Mouse (Mus musculus) cerebellum, adult 8-10 months (tissue): ENCODE measurements around the gene Pnrc2.

Experiments used
- DNase-seq: peaks from one replicate; pipeline ENCODE4 v3.0.0; 2022

Gene Pnrc2

DNA sequence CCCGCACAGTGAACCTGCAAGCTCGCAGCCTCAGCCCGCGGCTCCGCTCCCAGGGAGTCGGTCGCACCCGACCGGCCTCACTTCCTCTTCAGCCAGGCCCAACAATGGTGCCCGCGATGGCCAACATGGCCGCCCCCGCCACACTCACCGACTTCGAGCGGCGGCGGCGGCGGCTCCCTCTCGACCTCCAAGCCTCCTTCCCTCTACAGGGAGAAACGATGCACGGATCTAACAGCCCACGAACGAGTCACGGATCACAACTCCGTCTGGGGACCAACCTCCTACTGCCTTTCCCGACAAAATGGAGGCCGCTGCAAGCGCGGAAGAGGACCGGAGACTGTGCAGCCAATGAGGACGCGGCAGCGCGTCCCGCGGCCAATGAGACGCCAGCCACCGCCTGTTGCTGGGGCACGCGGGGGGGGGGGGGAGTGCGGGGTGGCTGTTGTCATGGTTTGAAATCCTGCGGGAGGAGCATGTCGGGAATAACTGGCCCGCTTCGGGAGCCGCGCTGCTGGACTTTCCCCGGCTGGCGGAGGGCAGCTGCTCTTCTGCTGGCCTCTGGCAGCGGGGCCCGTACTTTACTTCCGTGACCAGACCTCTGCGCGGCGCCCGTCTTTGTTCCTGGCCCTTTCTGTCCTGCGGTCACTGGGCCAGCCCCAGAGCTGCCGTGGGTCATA, at the start of gene Pnrc2:
Gene Pnrc2, minus strand, starts transcription at position 325 of the 677 bp plus-strand sequence.
- peak; percentile 86 for DNase-seq

- DNase-seq = no peak
Measured at GRCm38 (mm10) chr4:135922190-135922589, 48.5 kb upstream of the Pnrc2 start.

DNA sequence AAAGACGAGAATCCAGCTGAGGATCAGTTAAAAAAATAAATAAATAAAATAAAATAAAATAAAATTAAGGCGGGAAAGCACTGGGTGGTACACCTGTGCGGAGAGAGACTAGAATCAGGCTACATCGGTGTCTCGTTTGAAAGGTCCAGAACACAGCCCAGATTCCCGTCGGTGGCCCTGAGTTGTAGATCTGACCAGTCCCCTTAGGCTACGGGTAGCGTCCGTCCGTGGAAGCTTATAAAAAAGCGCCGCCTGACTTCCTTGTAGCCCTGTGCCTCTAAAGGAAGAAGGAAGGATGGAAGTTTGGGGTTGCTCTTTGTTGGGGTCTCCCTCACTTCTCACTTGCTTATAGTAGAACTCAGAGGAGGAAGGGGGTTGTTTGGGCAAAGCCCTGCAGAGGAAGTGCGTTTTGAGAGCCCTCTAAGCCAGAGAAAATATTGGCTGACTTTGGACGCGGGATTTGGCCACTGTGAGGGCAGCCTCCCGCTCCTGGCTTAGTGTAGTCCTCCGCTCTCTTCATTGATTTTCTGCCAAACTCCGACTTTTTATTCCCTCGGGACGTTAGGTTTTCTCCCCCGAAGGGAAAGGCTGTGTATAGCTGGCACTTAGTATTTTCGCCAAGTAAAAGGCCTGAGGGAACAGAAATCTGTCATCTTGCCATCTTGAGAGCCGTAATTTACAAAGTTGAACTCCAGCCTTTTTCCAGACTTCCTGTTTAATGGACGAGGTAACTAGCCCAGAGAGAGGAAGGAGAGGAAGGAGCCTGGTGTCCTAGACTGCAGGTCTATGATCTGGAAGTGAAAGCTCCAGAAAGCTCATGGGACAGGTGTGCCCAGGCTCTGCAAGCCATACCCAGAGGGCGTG, 47.8 kb upstream of the Pnrc2 start:
- no peak for DNase-seq

GRCm38 (mm10) chr4:135920304-135921241, 46.9 kb upstream of the Pnrc2 start, which contains the start of gene Fuca1:
Fuca1 (plus strand) TSS chr4:135920735.
- DNase-seq = peak; percentile 97

- no peak for DNase-seq
Measured at GRCm38 (mm10) chr4:135919280-135919639, 45.6 kb upstream of the Pnrc2 start.

DNA sequence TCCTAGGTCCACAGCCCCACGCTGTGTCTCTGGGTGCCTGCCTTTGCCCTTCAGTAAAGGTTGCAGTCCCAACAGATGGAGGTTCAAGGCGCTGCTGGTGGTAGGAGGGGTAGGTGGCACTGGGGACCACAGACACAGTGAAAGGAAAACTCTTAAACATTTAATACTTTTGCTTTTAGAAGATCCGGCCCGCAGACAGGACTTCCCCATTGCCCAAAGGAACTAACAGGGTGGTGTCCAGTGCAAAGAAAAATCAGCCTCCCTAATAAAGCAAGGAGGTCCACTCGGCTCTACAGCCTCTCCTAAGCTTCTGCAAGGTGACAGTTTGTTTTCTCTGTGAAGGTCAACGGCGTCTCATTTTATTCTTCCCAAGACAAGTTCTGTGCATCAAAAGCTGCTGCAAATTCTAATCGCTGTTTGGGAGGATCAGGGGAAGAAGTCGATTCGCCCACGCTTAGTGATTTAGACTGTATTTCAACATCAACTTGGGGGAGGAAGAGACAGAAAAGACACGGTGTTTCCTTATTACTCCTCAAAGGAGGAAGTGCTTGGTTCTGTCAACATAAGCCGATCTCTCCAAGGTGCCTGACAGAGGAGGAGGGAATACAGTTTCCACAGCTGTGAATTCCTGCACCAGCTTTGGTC, 45.1 kb upstream of the Pnrc2 start:
- DNase-seq = no peak

DNA sequence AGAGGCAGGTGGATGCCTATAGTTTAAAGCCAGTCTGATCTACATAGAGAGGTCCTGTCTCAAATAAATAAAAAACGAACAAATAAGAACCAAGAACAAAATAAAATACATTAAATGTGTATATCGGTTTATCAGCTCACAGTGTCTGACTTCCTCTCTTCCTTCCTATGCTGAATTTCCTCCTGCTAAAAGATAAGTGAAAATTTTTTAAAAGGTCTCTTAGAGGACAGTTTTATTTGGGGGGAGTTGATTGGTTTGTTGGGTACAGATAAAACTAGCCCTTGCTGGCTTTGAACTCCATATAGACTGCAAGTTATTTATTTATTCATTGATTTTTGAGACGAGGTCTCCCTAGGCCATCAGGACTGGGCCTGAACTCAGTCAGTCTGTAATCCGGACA, 39.8 kb upstream of the Pnrc2 start:
- no peak for DNase-seq

GRCm38 (mm10) chr4:135912835-135913234, 39.2 kb upstream of the Pnrc2 start:
- DNase-seq = no peak

GRCm38 (mm10) chr4:135912164-135912563, 38.5 kb upstream of the Pnrc2 start:
- no peak for DNase-seq

DNA sequence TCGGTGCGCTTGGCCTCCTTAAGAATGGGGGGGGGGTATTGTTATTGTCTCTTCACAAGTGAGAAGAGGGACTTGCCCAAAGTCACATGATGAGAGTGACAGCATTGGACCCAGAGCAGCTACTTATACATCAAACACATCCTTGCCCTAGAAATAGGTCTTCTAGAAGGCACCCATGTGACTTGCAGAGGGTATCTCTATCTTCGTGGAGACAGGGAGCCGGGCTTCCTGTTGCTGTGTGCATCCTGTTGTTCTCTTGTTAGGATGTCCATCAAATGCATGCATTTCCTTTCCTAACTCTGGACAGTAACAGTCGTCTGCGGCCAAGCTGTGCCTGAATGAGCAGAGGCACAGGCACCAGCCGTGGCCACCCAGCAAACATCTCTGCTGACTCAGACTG, 37.9 kb upstream of the Pnrc2 start:
- DNase-seq = no peak

- no peak for DNase-seq
Measured at GRCm38 (mm10) chr4:135909326-135910066, 35.8 kb upstream of the Pnrc2 start.

DNA sequence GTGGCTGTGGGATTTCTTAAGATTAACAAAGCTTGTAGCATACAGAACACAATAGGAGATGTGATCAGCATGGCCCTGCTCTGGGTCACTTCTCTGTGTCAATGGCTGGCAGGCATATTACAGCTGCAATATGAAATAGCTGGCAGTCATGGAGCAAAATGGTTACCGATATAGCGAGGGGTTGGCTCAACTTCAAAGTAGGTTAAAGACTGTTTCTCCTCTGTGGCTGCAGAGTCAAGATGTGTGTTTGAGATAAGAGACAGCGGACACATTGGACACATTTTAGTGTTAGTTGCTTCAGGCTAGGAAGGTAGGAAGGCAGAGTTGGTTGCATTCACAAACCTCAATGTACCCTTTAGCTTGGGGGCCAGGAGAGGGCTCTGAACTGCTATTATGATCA, 33.0 kb upstream of the Pnrc2 start:
- DNase-seq = no peak

DNA sequence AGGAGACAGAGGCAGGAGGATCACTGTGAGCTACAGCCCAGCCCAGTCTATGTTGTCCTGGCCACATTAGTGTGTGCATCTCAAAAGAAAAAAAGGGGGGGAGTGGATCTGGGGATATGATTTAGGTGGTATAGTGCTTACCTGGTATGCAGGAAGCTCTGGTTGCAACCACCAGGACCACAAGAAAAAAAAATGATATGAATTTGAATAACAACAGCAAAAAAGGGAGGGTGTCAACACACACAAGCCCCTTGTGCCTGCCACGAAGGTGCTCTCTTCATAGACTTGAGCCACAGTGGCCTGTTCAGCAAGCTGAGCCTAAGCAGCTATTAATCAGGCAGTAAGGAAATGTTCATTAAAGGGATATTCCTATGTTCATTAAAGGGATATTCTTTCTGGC, 31.2 kb upstream of the Pnrc2 start:
- no peak for DNase-seq

- DNase-seq = no peak
Measured at GRCm38 (mm10) chr4:135902606-135903242, 29.1 kb upstream of the Pnrc2 start.

GRCm38 (mm10) chr4:135900008-135900407, 26.4 kb upstream of the Pnrc2 start:
- DNase-seq = no peak

- DNase-seq = no peak
Measured at GRCm38 (mm10) chr4:135899050-135899448, 25.4 kb upstream of the Pnrc2 start.

DNA sequence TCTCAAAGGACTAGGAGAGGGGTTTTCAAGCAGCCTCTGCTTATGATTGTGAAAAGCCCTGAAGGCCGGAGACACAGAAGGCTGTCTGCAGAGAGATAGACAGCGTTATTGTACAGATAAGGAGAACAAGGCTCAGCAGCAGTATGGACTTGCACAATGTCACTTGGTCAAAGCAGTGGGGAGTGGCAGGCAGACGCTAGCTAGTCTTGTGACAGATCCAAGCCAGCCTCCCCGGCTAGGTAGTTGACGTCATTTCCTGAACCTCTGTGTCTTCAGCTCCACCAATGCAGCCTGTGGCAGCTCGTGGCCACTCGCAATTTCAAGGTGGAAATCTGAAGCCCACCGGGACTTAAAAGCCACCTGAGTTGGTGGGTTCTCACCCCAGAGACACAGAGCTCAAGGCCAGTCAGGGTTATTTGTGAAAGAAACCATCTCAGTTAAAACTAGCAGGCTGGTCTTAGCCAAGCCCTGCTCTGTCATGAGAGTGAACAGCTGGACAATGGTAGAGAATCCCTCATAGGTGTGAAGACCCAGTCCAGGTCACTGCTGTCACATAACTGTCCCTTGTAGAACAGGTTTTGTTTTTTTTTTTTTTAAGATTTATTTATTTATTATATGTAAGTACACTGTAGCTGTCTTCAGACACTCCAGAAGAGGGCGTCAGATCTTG, 24.9 kb upstream of the Pnrc2 start:
- no peak for DNase-seq

DNA sequence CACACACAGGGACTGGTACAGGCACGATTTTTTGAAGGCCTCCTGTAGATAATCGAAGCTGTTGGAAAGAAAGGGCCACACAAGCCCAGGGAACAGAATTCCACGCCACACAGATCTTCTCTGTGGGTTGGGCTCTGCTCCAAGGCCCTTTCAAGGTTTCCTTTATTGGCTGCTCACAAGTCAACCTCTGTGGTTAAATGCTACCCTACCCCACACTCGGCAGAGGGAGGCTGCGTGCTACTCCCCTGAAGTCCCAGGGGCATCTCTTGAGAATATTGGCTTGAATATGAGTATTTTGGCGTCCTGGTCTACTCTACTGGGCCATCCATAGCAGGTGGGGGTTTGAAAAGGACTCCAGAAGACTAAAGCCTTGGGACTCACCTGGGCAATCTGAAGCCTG, 22.5 kb upstream of the Pnrc2 start:
- no peak for DNase-seq

DNA sequence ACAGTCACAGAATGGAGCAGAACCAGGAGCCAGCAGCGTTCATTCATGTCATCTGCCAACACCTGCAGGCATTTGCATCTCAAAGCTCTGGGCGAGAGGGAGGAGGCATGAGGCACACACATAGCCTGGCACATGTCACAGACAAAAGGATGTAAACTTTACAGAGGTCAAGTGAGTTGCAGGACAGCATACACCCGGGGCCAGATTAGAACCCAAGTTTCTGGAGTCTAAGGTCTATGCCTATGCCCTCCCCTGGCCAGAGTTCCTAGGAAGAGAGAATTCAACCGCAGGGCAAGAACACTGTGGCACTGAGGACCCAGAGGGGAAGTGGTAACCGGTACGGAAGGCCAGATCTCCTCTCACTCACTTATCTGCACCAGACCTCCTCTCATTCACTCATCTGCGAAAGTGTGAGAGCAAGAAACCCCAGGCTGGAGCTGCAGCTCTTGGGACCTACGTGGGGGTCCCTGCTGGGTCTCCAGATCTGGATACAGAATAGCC, 21.5 kb upstream of the Pnrc2 start, which contains the start of gene Cnr2:
Gene Cnr2, plus strand, starts transcription at position 324 of the 501 bp plus-strand sequence.
- no peak for DNase-seq

DNA sequence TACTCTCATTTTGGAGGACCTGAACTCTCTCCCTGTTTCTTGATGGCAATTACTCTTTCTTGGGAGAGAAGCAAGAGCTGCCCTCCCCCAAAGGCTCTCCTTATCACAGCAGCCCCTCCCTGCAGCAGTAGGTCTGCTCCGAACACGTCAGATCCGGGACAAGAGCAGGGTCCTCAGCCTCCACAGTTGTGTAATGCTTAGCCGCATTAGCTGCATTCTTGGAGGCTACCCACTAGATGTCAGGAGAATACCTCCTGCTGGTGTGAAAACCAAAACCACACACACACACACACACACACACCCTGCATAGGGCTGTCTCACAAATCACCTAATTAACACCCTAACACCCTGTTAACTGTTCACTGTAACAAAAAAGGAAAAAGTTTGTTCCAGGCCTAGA, 19.2 kb upstream of the Pnrc2 start:
- no peak for DNase-seq

- no peak for DNase-seq
Measured at GRCm38 (mm10) chr4:135891539-135891938, 17.9 kb upstream of the Pnrc2 start.
